Mouse (Mus musculus): ENCODE data around the gene Tmem132d. TPM values are rescaled to one million over a fixed set of nuclear protein-coding genes. Genes with fewer than 3 reads are reported as not detected.

Tmem132d gene
- polyA plus RNA-seq, 1 experiment = not detected

DNA sequence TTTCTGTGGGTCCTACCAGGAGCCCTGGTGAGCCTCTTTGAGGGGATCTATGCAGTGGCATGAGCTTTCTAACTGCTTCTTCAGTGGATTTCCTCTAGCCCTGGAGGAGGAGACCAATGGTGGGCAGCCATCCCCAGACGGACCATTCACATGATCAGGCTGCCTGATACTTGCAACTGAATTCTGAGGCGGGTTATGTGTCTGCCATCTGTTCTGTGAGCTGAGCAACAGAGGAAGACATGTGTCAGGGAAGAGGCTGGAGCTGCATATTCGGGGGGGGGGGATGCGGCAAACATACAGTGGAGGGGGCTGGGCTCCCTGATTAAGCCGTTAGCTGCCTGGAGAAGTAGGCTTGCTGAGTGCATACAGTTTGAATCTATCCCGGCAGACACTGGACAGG is 19.3 kb upstream of the Tmem132d start:
- no peak for TF ChIP-seq MYOG (IDR thresholded peaks at IDR 0.05; ENCODE audit: control insufficient read depth, extremely low read depth, insufficient read length)
- TF ChIP-seq USF1 (IDR thresholded peaks at IDR 0.05; ENCODE audit: low read depth) = no peak
- no peak for TF ChIP-seq CEBPB (IDR thresholded peaks at IDR 0.05; ENCODE audit: low read depth)
- TF ChIP-seq CTCF (IDR thresholded peaks at IDR 0.05; ENCODE audit: control insufficient read depth, insufficient read depth, insufficient read length) = no peak
- TF ChIP-seq MAX (IDR thresholded peaks at IDR 0.05) = no peak
- no peak for TF ChIP-seq FOSL1 (IDR thresholded peaks at IDR 0.05; ENCODE audit: insufficient read depth, low read length, poor library complexity, severe bottlenecking)
- no peak for TF ChIP-seq MYOD1 (IDR thresholded peaks at IDR 0.05; ENCODE audit: control insufficient read depth, insufficient read length, low read depth)
- H3ac ChIP-seq (ENCODE audit: control insufficient read depth, insufficient read length, low read depth) = no peak overlapping the region
- no peaks in the 10 kb centered on the region for H3K79me2 ChIP-seq (ENCODE audit: control insufficient read depth, insufficient read depth)
- H3K36me3 ChIP-seq (ENCODE audit: control insufficient read depth, insufficient read depth) = no peaks in the 10 kb centered on the region
- H3K4me3 ChIP-seq (ENCODE audit: insufficient read depth, poor library complexity, severe bottlenecking) = no peak overlapping the region
- no peaks in the 10 kb centered on the region for H3K27me3 ChIP-seq (ENCODE audit: control insufficient read depth, insufficient read depth, insufficient read length)
- no peaks in the 10 kb centered on the region for H3K79me3 ChIP-seq (ENCODE audit: low read depth)

DNA sequence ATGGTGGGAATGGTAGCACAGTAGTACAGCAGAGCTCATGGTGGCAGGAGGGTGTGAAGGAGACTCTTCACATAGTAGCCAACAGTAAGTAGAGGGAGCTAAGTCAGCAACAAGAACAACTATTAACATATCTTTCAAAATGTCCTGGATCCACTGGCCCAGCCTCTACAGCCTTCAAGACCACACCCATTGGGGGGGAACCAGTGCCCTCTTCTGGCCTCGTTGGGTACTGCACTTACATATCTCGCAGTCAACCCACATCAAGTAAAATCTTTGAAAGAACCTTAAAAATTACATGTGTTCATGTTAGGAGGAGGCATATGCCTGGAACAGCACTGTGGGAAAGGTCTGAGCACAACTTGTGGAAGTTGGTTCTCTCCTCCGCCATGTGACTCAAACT is 17.9 kb upstream of the Tmem132d start:
- Histone ChIP-seq H3ac (ENCODE audit: control insufficient read depth, insufficient read length, low read depth) (no peak overlapping the region), H3K79me3 (ENCODE audit: low read depth) (no peaks in the 10 kb centered on the region), H3K27me3 (ENCODE audit: control insufficient read depth, insufficient read depth, insufficient read length) (no peaks in the 10 kb centered on the region), H3K36me3 (ENCODE audit: control insufficient read depth, insufficient read depth) (no peaks in the 10 kb centered on the region), H3K79me2 (ENCODE audit: control insufficient read depth, insufficient read depth) (no peaks in the 10 kb centered on the region), H3K4me3 (ENCODE audit: insufficient read depth, poor library complexity, severe bottlenecking) (no peak overlapping the region)
- no peak for TF ChIP-seq MAX (IDR thresholded peaks at IDR 0.05)
- TF ChIP-seq CEBPB (IDR thresholded peaks at IDR 0.05; ENCODE audit: low read depth) = no peak
- no peak for TF ChIP-seq MYOD1 (IDR thresholded peaks at IDR 0.05; ENCODE audit: control insufficient read depth, insufficient read length, low read depth)
- TF ChIP-seq CTCF (IDR thresholded peaks at IDR 0.05; ENCODE audit: control insufficient read depth, insufficient read depth, insufficient read length) = no peak
- TF ChIP-seq FOSL1 (IDR thresholded peaks at IDR 0.05; ENCODE audit: insufficient read depth, low read length, poor library complexity, severe bottlenecking) = no peak
- TF ChIP-seq MYOG (IDR thresholded peaks at IDR 0.05; ENCODE audit: control insufficient read depth, extremely low read depth, insufficient read length) = no peak
- TF ChIP-seq USF1 (IDR thresholded peaks at IDR 0.05; ENCODE audit: low read depth) = no peak

GRCm38 (mm10) chr5:128444876-128445275 is 12.0 kb upstream of the Tmem132d start:
- TF ChIP-seq CEBPB (IDR thresholded peaks at IDR 0.05; ENCODE audit: low read depth) (no peak), MAX (IDR thresholded peaks at IDR 0.05) (no peak), MYOD1 (IDR thresholded peaks at IDR 0.05; ENCODE audit: control insufficient read depth, insufficient read length, low read depth) (no peak), FOSL1 (IDR thresholded peaks at IDR 0.05; ENCODE audit: insufficient read depth, low read length, poor library complexity, severe bottlenecking) (no peak), CTCF (IDR thresholded peaks at IDR 0.05; ENCODE audit: control insufficient read depth, insufficient read depth, insufficient read length) (no peak), USF1 (IDR thresholded peaks at IDR 0.05; ENCODE audit: low read depth) (no peak)

DNA sequence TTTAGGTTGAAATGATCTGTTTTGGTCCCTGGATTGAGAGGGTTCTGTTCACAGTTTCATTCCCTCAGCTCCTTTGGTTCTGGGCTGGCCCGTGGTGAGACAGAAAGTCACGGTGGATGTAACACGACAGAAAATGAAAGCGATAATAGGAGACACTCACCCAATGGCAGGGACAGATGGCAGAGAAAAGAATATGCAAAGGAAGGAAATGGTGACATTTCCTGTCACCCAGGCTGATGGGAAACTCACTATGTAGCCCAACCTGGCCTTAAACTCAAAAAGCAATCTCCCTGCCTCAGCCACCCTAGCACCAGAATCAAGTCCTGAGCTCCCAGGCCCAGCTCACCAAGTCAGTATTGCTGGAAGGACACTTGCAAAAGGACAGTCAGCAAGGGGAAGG is 11.0 kb upstream of the Tmem132d start:
- H3ac ChIP-seq (ENCODE audit: control insufficient read depth, insufficient read length, low read depth) = no peak overlapping the region
- H3K79me3 ChIP-seq (ENCODE audit: low read depth) = no peaks in the 10 kb centered on the region
- H3K4me3 ChIP-seq (ENCODE audit: insufficient read depth, poor library complexity, severe bottlenecking) = no peak overlapping the region
- no peaks in the 10 kb centered on the region for H3K79me2 ChIP-seq (ENCODE audit: control insufficient read depth, insufficient read depth)
- H3K27me3 ChIP-seq (ENCODE audit: control insufficient read depth, insufficient read depth, insufficient read length) = no peaks in the 10 kb centered on the region
- TF ChIP-seq CEBPB (IDR thresholded peaks at IDR 0.05; ENCODE audit: low read depth) (no peak), CTCF (IDR thresholded peaks at IDR 0.05; ENCODE audit: control insufficient read depth, insufficient read depth, insufficient read length) (no peak), MAX (IDR thresholded peaks at IDR 0.05) (no peak), FOSL1 (IDR thresholded peaks at IDR 0.05; ENCODE audit: insufficient read depth, low read length, poor library complexity, severe bottlenecking) (no peak), MYOG (IDR thresholded peaks at IDR 0.05; ENCODE audit: control insufficient read depth, extremely low read depth, insufficient read length) (no peak), MYOD1 (IDR thresholded peaks at IDR 0.05; ENCODE audit: control insufficient read depth, insufficient read length, low read depth) (no peak), USF1 (IDR thresholded peaks at IDR 0.05; ENCODE audit: low read depth) (no peak)
- no peaks in the 10 kb centered on the region for H3K36me3 ChIP-seq (ENCODE audit: control insufficient read depth, insufficient read depth)

More at GRCm38 (mm10) chr5:128444876-128445275, 12.0 kb upstream of the Tmem132d start:
- Histone ChIP-seq H3K79me2 (ENCODE audit: control insufficient read depth, insufficient read depth) (no peaks in the 10 kb centered on the region), H3ac (ENCODE audit: control insufficient read depth, insufficient read length, low read depth) (no peak overlapping the region), H3K36me3 (ENCODE audit: control insufficient read depth, insufficient read depth) (no peaks in the 10 kb centered on the region), H3K79me3 (ENCODE audit: low read depth) (no peaks in the 10 kb centered on the region), H3K27me3 (ENCODE audit: control insufficient read depth, insufficient read depth, insufficient read length) (no peaks in the 10 kb centered on the region), H3K4me3 (ENCODE audit: insufficient read depth, poor library complexity, severe bottlenecking) (no peak overlapping the region)

- no peak overlapping the region for H3K4me3 ChIP-seq (ENCODE audit: insufficient read depth, poor library complexity, severe bottlenecking)
- H3K27me3 ChIP-seq (ENCODE audit: control insufficient read depth, insufficient read depth, insufficient read length) = no peaks in the 10 kb centered on the region
- no peaks in the 10 kb centered on the region for H3K79me3 ChIP-seq (ENCODE audit: low read depth)
- no peaks in the 10 kb centered on the region for H3K36me3 ChIP-seq (ENCODE audit: control insufficient read depth, insufficient read depth)
- no peaks in the 10 kb centered on the region for H3K79me2 ChIP-seq (ENCODE audit: control insufficient read depth, insufficient read depth)
- no peak overlapping the region for H3ac ChIP-seq (ENCODE audit: control insufficient read depth, insufficient read length, low read depth)
- TF ChIP-seq MYOG (IDR thresholded peaks at IDR 0.05; ENCODE audit: control insufficient read depth, extremely low read depth, insufficient read length) = no peak
- TF ChIP-seq CTCF (IDR thresholded peaks at IDR 0.05; ENCODE audit: control insufficient read depth, insufficient read depth, insufficient read length) = no peak
- TF ChIP-seq MYOD1 (IDR thresholded peaks at IDR 0.05; ENCODE audit: control insufficient read depth, insufficient read length, low read depth) = no peak
- TF ChIP-seq USF1 (IDR thresholded peaks at IDR 0.05; ENCODE audit: low read depth) = no peak
- TF ChIP-seq MAX (IDR thresholded peaks at IDR 0.05) = no peak
- TF ChIP-seq FOSL1 (IDR thresholded peaks at IDR 0.05; ENCODE audit: insufficient read depth, low read length, poor library complexity, severe bottlenecking) = no peak
- no peak for TF ChIP-seq CEBPB (IDR thresholded peaks at IDR 0.05; ENCODE audit: low read depth)
Measured at GRCm38 (mm10) chr5:128441121-128441520, 8.2 kb upstream of the Tmem132d start.

GRCm38 (mm10) chr5:128439828-128440227 is 7.0 kb upstream of the Tmem132d start:
- Histone ChIP-seq H3K4me3 (ENCODE audit: insufficient read depth, poor library complexity, severe bottlenecking) (no peak overlapping the region), H3K79me2 (ENCODE audit: control insufficient read depth, insufficient read depth) (no peaks in the 10 kb centered on the region), H3ac (ENCODE audit: control insufficient read depth, insufficient read length, low read depth) (no peak overlapping the region), H3K79me3 (ENCODE audit: low read depth) (no peaks in the 10 kb centered on the region), H3K27me3 (ENCODE audit: control insufficient read depth, insufficient read depth, insufficient read length) (no peaks in the 10 kb centered on the region), H3K36me3 (ENCODE audit: control insufficient read depth, insufficient read depth) (no peaks in the 10 kb centered on the region)
- TF ChIP-seq MYOG (IDR thresholded peaks at IDR 0.05; ENCODE audit: control insufficient read depth, extremely low read depth, insufficient read length) (no peak), FOSL1 (IDR thresholded peaks at IDR 0.05; ENCODE audit: insufficient read depth, low read length, poor library complexity, severe bottlenecking) (no peak), CTCF (IDR thresholded peaks at IDR 0.05; ENCODE audit: control insufficient read depth, insufficient read depth, insufficient read length) (no peak), CEBPB (IDR thresholded peaks at IDR 0.05; ENCODE audit: low read depth) (no peak), MYOD1 (IDR thresholded peaks at IDR 0.05; ENCODE audit: control insufficient read depth, insufficient read length, low read depth) (no peak), MAX (IDR thresholded peaks at IDR 0.05) (no peak), USF1 (IDR thresholded peaks at IDR 0.05; ENCODE audit: low read depth) (no peak)
